Mouse (Mus musculus) frontal cortex, postnatal 10 days (tissue): ENCODE measurements at regions not wholly inside any gene's neighbourhood (a gene's known extent, or its start where the extent isn't known, plus 50 kb on each side); places are given as distances from the start of the nearest gene placed in this dataset.

ENCODE experiments used
- DNase-seq, 2 experiments: peaks; one replicate each; pipeline ENCODE4 v3.0.0; 2022; ENCODE audit warnings: low spot score in 2 of 2, mixed read lengths in 1 of 2

DNA sequence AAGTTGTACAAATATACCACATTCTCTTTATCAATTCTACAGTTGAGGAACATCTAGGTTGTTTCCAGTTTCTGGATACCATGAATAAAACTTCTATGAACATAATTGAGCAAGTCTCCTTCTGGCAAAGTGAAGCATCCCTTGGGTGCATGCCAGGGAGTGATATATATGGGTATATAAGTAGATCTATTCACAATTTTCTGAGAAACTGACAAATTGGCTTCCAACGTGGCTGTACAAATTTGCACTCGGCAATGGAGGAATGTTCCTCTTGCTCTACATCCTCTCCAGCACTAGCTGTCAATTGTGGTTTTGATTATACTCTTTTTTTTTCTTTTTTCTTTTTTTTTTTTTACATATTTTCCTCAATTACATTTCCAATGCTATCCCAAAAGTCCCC is 576.7 kb downstream of the 9430069I07Rik start:
- no peak for DNase-seq

GRCm38 (mm10) chr15:33759496-33759895 is 598.2 kb downstream of the 9430069I07Rik start:
- no peak for DNase-seq

- no peak for DNase-seq
These were observed 598.9 kb downstream of the 9430069I07Rik start for GRCm38 (mm10) chr15:33758771-33759170.
